Mouse (Mus musculus) erythroblast, embryonic 14.5 days (primary cell): ENCODE results near the gene Gclm.

Source experiments
- GATA1 ChIP-seq: IDR thresholded peaks from 2 replicates; pipeline ENCODE4 v1.6.1; 2012; ENCODE audit warnings: low read length, inconsistent platforms, mixed read lengths
- TAL1 ChIP-seq: IDR thresholded peaks from 3 replicates; pipeline ENCODE4 v1.6.1; 2012; ENCODE audit warnings: low read length, inconsistent platforms, mixed read lengths

DNA sequence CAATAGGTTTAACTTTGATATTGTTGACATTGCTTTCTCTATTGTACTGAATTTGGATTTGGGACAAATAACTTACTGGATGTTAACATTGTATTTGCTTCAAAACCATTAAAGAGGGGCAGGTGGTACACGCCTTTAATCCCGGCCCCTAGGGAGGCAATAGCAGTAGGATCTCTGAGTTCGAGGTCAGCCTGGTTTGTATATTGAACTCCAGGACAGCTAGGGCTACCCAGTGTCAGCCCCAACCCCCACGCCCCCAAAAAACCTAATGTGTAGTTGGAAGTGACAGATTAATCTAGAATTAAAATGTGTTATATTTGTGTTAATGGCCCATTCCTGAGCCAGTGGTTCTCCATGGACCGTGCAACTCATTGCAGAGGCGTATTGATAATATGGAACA lies 1.0 kb downstream of the Gclm start:
- TF ChIP-seq GATA1 (no peak), TAL1 (no peak)
